Mouse (Mus musculus): ENCODE results near the gene Ces1a. TPM values are rescaled to one million over a fixed set of nuclear protein-coding genes. Genes with fewer than 3 reads are reported as not detected.

Gene Ces1a
- polyA plus RNA-seq, 1 experiment from 2014 or later = not detected

Other genes starting within 250 kb of the Ces1a start
- 0.17 to 0.64 TPM (median 0.20 TPM) in 3 replicates for gene Mmp2, start 220.9 kb downstream of the Ces1a start, polyA plus RNA-seq (2018)
- 21.3 to 65.7 TPM (median 29.4 TPM) in 3 replicates for gene Lpcat2, start 192.9 kb downstream of the Ces1a start, polyA plus RNA-seq (2018)
- 1.4 TPM in 1 of 3 replicates, not detected in the others for gene Capns2, start 146.8 kb downstream of the Ces1a start, polyA plus RNA-seq (2018)
- not detected in 3 replicates for gene Slc6a2, start 88.1 kb downstream of the Ces1a start, polyA plus RNA-seq (2018)
- not detected in 3 replicates for gene Ces1b, start 31.8 kb upstream of the Ces1a start, polyA plus RNA-seq (2018)
- gene Ces1c, start 83.1 kb upstream of the Ces1a start, polyA plus RNA-seq (2018) = not detected in 3 replicates
- not detected in 3 replicates for gene Ces1d, start 149.6 kb upstream of the Ces1a start, polyA plus RNA-seq (2018)
- not detected in 3 replicates for gene Ces1e, start 181.4 kb upstream of the Ces1a start, polyA plus RNA-seq (2018)
- gene Ces1f, start 231.6 kb upstream of the Ces1a start, polyA plus RNA-seq (2018) = not detected in 3 replicates

Data from macrophage (primary cell).